Mouse (Mus musculus) embryonic facial prominence, embryonic 15.5 days (tissue): Measurements from ENCODE around the gene Cd164l2. TPM values are rescaled to one million over a fixed set of nuclear protein-coding genes. Genes with fewer than 3 reads are reported as not detected.

Experiments
- ATAC-seq: fragments of 200-750 bp; cut with Nextera tagmentation; 2 replicates; pipeline ENCODE4 v1.8.0; 2017; ENCODE audit warnings: low read depth, moderate TSS enrichment; ENCODE audit not compliant: insufficient number of reproducible peaks, low FRiP score, low TSS enrichment
- H3K27ac ChIP-seq: fragments of 300-500 bp; sonication (generic); replicated peaks from 2 replicates; pipeline ENCODE4 v1.5.1; 2015; ENCODE audit warnings: mild to moderate bottlenecking, inconsistent platforms
- H3K27me3 ChIP-seq: fragments of 300-500 bp; sonication (generic); 2 replicates; pipeline ENCODE4 v1.6.1; 2015; ENCODE audit warnings: inconsistent platforms
- H3K36me3 ChIP-seq: fragments of 300-500 bp; sonication (generic); 2 replicates; pipeline ENCODE4 v1.6.1; 2015; ENCODE audit warnings: mild to moderate bottlenecking, inconsistent platforms
- H3K4me1 ChIP-seq: fragments of 300-500 bp; sonication (generic); 2 replicates; pipeline ENCODE4 v1.6.1; 2015; ENCODE audit warnings: inconsistent platforms
- H3K4me2 ChIP-seq: fragments of 300-500 bp; sonication (generic); replicated peaks from 2 replicates; pipeline ENCODE4 v1.6.1; 2015; ENCODE audit warnings: mild to moderate bottlenecking, inconsistent platforms
- H3K4me3 ChIP-seq: fragments of 300-500 bp; sonication (generic); replicated peaks from 2 replicates; pipeline ENCODE4 v1.5.1; 2015; ENCODE audit warnings: mild to moderate bottlenecking, inconsistent platforms
- H3K9ac ChIP-seq: fragments of 300-500 bp; sonication (generic); 2 replicates; pipeline ENCODE4 v1.6.1; 2015; ENCODE audit warnings: inconsistent platforms
- H3K9me3 ChIP-seq: fragments of 300-500 bp; sonication (generic); replicated peaks from 2 replicates; pipeline ENCODE4 v1.6.1; 2016; ENCODE audit warnings: inconsistent platforms
- WGBS: fragments of 180-500 bp; shearing (Covaris S2); methylation state at CpG from one replicate; pipeline ENCODE4 v1.1.7; 2015; 5-methylcytosine and 5-hydroxymethylcytosine counted together
- polyA plus RNA-seq: library from polyadenylated mRNA; unstranded; fragments of >200 nt; fragmentation: Nextera tagmentation; extraction: Ambion mirVana; gene quantifications from 2 replicates; pipeline ENCODE4 v1.2.1, GENCODE M21; 2015

Cd164l2 gene
- polyA plus RNA-seq, 1 experiment from 2014 or later: 9.3 TPM

- H3K9ac ChIP-seq: no peak overlapping the region
- no peak overlapping the region for H3K4me2 ChIP-seq
- peaks cover 15% of the 10 kb centered on the region for H3K27me3 ChIP-seq
- peak overlapping the region; percentile 52 for H3K27ac ChIP-seq
- 36% methylated on average over 5 of the region's 5 CpGs for WGBS
- H3K4me3 ChIP-seq: no peak overlapping the region
- H3K4me1 ChIP-seq: peaks cover 39% of the 10 kb centered on the region
- H3K9me3 ChIP-seq: no peaks in the 10 kb centered on the region
- ATAC-seq: no peak
- H3K36me3 ChIP-seq: no peaks in the 10 kb centered on the region
Observed at GRCm38 (mm10) chr4:133223875-133224274, 11.9 kb downstream of the Cd164l2 start.

GRCm38 (mm10) chr4:133226073-133226472 lies 14.1 kb downstream of the Cd164l2 start:
- WGBS: 48% methylated on average over 10 of the region's 10 CpGs
- no peaks in the 10 kb centered on the region for H3K9me3 ChIP-seq
- H3K27ac ChIP-seq: peak overlapping the region; percentile 63
- no peaks in the 10 kb centered on the region for H3K36me3 ChIP-seq
- H3K4me3 ChIP-seq: no peak overlapping the region
- no peak for ATAC-seq
- H3K4me1 ChIP-seq: peaks cover 36% of the 10 kb centered on the region
- H3K4me2 ChIP-seq: no peak overlapping the region
- peaks cover 9% of the 10 kb centered on the region for H3K27me3 ChIP-seq
- H3K9ac ChIP-seq: no peak overlapping the region

- no peak for ATAC-seq
- Histone ChIP-seq H3K9me3 (no peaks in the 10 kb centered on the region), H3K4me2 (no peak overlapping the region), H3K36me3 (no peaks in the 10 kb centered on the region), H3K4me3 (no peak overlapping the region), H3K9ac (no peak overlapping the region), H3K27ac (no peak overlapping the region), H3K27me3 (no peaks in the 10 kb centered on the region), H3K4me1 (peaks cover 32% of the 10 kb centered on the region)
- WGBS: 43% methylated on average over 8 of the region's 8 CpGs
Observed at GRCm38 (mm10) chr4:133227636-133228035, 15.7 kb downstream of the Cd164l2 start.

- Histone ChIP-seq H3K27ac (peak overlapping the region; percentile 49; the same call in 1 of the 2 replicates), H3K4me1 (peaks cover 18% of the 10 kb centered on the region), H3K9ac (no peak overlapping the region), H3K4me3 (no peak overlapping the region), H3K36me3 (no peaks in the 10 kb centered on the region), H3K4me2 (no peak overlapping the region), H3K9me3 (no peaks in the 10 kb centered on the region), H3K27me3 (no peaks in the 10 kb centered on the region; the same call in 1 of the 2 replicates)
- WGBS: 41% methylated on average over 8 of the region's 8 CpGs
- ATAC-seq: no peak
Observed at GRCm38 (mm10) chr4:133229582-133229981, 17.7 kb downstream of the Cd164l2 start.

GRCm38 (mm10) chr4:133233285-133233976 lies 21.5 kb downstream of the Cd164l2 start:
- Histone ChIP-seq H3K9me3 (no peaks in the 10 kb centered on the region), H3K36me3 (no peaks in the 10 kb centered on the region), H3K9ac (no peak overlapping the region), H3K4me2 (no peak overlapping the region), H3K27me3 (no peaks in the 10 kb centered on the region; the same call in 1 of the 2 replicates), H3K27ac (no peak overlapping the region), H3K4me1 (0 out of 2 replicates have a peak, but pooled peaks cover 5% of the 10 kb centered on the region), H3K4me3 (no peak overlapping the region)
- 39% methylated on average over 10 of the region's 10 CpGs for WGBS
- ATAC-seq: no peak

- Histone ChIP-seq H3K27me3 (no peaks in the 10 kb centered on the region; the same call in 1 of the 2 replicates), H3K27ac (no peak overlapping the region), H3K4me2 (no peak overlapping the region), H3K9me3 (no peaks in the 10 kb centered on the region), H3K4me1 (0 out of 2 replicates have a peak, but pooled peaks cover 3% of the 10 kb centered on the region), H3K36me3 (no peaks in the 10 kb centered on the region), H3K4me3 (no peak overlapping the region), H3K9ac (no peak overlapping the region)
- WGBS: 53% methylated on average over 5 of the region's 5 CpGs
- no peak for ATAC-seq
Observed at GRCm38 (mm10) chr4:133234771-133235170, 22.8 kb downstream of the Cd164l2 start.

- Histone ChIP-seq H3K4me3 (no peak overlapping the region), H3K27ac (no peak overlapping the region), H3K9me3 (no peaks in the 10 kb centered on the region), H3K4me1 (peaks cover 3% of the 10 kb centered on the region), H3K27me3 (no peaks in the 10 kb centered on the region; the same call in 1 of the 2 replicates), H3K4me2 (no peak overlapping the region), H3K9ac (no peak overlapping the region), H3K36me3 (no peaks in the 10 kb centered on the region)
- 77% methylated on average over 5 of the region's 5 CpGs for WGBS
- no peak for ATAC-seq
Observed at GRCm38 (mm10) chr4:133235415-133235814, 23.5 kb downstream of the Cd164l2 start.

GRCm38 (mm10) chr4:133237911-133238310 lies 26.0 kb downstream of the Cd164l2 start:
- Histone ChIP-seq H3K4me2 (no peak overlapping the region), H3K27me3 (peaks cover 10% of the 10 kb centered on the region), H3K9ac (no peak overlapping the region), H3K4me3 (no peak overlapping the region), H3K27ac (no peak overlapping the region), H3K9me3 (no peaks in the 10 kb centered on the region), H3K36me3 (no peaks in the 10 kb centered on the region), H3K4me1 (peaks cover 17% of the 10 kb centered on the region)
- WGBS: 75% methylated on average over 4 of the region's 4 CpGs
- no peak for ATAC-seq

GRCm38 (mm10) chr4:133240490-133240921 lies 28.6 kb downstream of the Cd164l2 start, which contains the start of gene Map3k6:
Gene Map3k6 (plus strand): TSS chr4:133240818.
- Histone ChIP-seq H3K4me2 (peak within 1 kb of the TSS; percentile 95), H3K9ac (peak within 1 kb of the TSS; percentile 65), H3K36me3 (no peaks in the 10 kb centered on the region), H3K27me3 (peaks cover 26% of the 10 kb centered on the region), H3K4me3 (peak within 1 kb of the TSS; percentile 68), H3K4me1 (peaks cover 17% of the 10 kb centered on the region), H3K27ac (peak within 1 kb of the TSS; percentile 91), H3K9me3 (no peaks in the 10 kb centered on the region)
- 11% methylated on average over 16 of the region's 16 CpGs for WGBS
- peak; percentile 30; the same call in 1 of the 2 replicates for ATAC-seq

GRCm38 (mm10) chr4:133240934-133241908 lies 29.3 kb downstream of the Cd164l2 start:
- H3K36me3 ChIP-seq: no peaks in the 10 kb centered on the region
- peak overlapping the region; percentile 68 for H3K4me3 ChIP-seq
- under 1% methylated on average over 70 of the region's 78 CpGs for WGBS
- H3K4me2 ChIP-seq: peak overlapping the region; percentile 95
- H3K27ac ChIP-seq: peak overlapping the region; percentile 91
- H3K9ac ChIP-seq: peak overlapping the region; percentile 65
- H3K27me3 ChIP-seq: peaks cover 30% of the 10 kb centered on the region
- peak; percentile 92 for ATAC-seq
- H3K4me1 ChIP-seq: peaks cover 17% of the 10 kb centered on the region
- H3K9me3 ChIP-seq: no peaks in the 10 kb centered on the region

GRCm38 (mm10) chr4:133241910-133242309 lies 30.0 kb downstream of the Cd164l2 start:
- H3K27ac ChIP-seq: no peak overlapping the region
- peaks cover 36% of the 10 kb centered on the region for H3K27me3 ChIP-seq
- H3K36me3 ChIP-seq: no peaks in the 10 kb centered on the region
- peaks cover 17% of the 10 kb centered on the region for H3K4me1 ChIP-seq
- no peaks in the 10 kb centered on the region for H3K9me3 ChIP-seq
- 29% methylated on average over 11 of the region's 11 CpGs for WGBS
- H3K4me2 ChIP-seq: peak overlapping the region; percentile 95
- H3K4me3 ChIP-seq: peak overlapping the region; percentile 68
- ATAC-seq: no peak
- no peak overlapping the region for H3K9ac ChIP-seq
